Mouse (Mus musculus): ENCODE data around the gene Pvalb. TPM values are rescaled to one million over a fixed set of nuclear protein-coding genes. Genes with fewer than 3 reads are reported as not detected.

The Pvalb gene
- polyA plus RNA-seq, 1 experiment from 2014 or later: 3.1 TPM

DNA sequence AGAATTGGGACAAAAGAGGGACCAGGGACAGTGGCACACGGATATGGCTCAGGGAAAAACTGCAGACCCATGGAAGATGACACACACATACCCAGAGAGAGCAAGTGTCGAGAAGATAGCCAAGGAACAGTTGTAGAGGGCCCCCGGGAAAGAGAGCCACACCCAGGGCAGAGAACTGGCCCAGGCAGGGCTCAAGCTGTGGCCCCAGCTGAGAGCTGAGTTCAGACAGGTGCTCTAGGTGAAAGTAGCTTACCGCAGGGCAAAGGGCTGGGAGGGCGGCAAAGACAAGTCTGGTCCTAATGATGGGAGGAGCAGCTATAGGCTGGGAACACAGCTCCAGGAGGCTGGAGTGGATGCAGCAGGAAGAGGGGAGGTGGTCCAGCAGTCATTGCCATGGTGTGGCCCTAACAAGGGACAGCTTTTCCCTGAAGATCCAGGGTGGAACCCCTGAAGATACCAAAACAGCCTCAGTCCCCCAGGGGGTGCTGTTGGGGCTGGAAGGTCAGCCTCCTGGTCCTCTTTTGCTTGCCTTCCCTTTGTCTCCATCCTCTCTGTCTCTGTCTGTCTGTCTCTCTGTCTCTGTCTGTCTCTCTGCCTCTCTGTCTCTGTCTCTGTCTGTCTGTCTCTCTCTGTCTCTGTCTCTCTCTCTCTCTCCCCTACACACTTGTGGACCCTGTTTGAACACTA is 28.8 kb upstream of the Pvalb start:
- peaks cover 19% of the 10 kb centered on the region; the same call in 1 of the 2 replicates for H3K27me3 ChIP-seq
- no peak overlapping the region for H3K9ac ChIP-seq (replicated peaks)
- no peak overlapping the region for H3K4me2 ChIP-seq (replicated peaks)
- 74% methylated on average over 5 of the region's 5 CpGs for WGBS
- no peaks in the 10 kb centered on the region for H3K36me3 ChIP-seq
- no peak for ATAC-seq
- H3K4me1 ChIP-seq (replicated peaks): peaks cover 8% of the 10 kb centered on the region; the same call in 1 of the 2 replicates
- H3K4me3 ChIP-seq (replicated peaks): no peak overlapping the region
- H3K27ac ChIP-seq: no peak overlapping the region
- no peaks in the 10 kb centered on the region for H3K9me3 ChIP-seq

DNA sequence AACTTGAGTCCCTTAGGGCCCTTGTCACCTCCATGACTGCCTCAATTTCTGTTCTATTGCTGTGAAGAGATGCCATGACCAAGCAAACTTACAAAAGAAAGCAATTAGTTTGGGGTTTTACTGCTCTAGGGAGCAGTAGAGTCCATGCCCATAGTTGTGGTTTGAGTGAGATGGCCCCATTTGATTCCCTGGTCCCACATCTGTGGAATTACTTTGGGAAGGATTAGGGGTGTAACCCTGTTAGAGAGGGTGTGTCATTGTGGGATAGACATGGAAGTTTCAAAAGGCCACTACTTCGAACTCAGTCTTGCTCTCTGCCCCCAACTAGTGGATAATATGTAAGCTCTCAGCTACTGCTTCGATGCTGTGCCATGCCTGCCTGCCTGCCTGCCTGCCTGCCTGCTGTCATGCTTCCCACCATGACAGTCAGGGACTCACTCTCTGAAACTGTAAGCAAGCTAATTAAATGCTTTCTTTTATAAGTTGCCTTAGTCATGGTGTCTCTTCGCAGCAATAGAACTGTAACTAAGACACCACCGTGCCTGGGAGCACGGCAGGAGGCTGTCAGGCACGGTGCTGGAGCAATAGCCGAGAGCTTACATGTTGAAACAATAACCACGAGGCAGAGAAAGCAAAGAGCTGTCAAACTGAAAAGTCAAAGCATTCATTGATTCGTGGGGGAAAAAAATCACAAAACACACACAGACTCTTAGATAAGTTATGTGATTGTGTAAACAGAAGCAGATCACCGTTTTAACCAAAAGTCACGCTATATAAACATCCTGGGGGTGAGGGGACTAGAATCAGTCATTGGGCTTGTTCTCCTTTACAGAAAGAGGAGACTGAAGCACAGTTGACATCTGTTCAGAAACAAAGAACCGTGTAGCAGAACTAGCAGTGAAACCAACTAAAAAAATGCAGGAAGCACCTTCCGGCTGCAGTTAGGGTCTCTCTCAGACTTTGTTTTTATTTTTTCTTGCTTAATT is 25.4 kb upstream of the Pvalb start:
- ATAC-seq: peak; percentile 80; the same call in 1 of the 2 replicates
- WGBS: 33% methylated on average over 13 of the region's 13 CpGs
- Histone ChIP-seq H3K27ac (no peak overlapping the region), H3K9me3 (no peaks in the 10 kb centered on the region), H3K36me3 (no peaks in the 10 kb centered on the region), H3K4me2 (replicated peaks) (peak overlapping the region; percentile 36), H3K4me3 (replicated peaks) (no peak overlapping the region), H3K4me1 (replicated peaks) (peaks cover 8% of the 10 kb centered on the region; the same call in 1 of the 2 replicates), H3K27me3 (peaks cover 14% of the 10 kb centered on the region; the same call in 1 of the 2 replicates), H3K9ac (replicated peaks) (peak overlapping the region; percentile 44; the same call in 1 of the 2 replicates)

DNA sequence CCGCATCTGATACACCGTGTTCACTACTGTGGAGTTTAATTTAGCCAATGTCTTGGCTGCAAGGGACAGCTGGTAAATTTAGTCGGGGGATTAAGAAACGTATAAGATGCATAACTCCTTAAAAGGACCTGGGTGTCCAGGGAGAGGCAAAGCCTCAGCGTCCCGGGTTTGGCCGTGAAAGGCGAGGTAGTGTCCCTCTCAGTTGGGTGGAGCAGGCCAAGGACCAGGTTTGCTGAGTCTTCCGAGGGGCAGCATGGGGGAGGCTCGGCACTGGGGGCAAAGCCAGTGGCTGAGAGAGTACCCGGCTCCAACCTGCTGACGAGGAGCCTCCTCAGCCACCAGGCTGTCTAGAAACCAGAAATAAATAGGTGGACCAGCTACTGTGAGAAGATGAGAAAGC is 21.6 kb upstream of the Pvalb start:
- no peaks in the 10 kb centered on the region for H3K9me3 ChIP-seq
- ATAC-seq: no peak
- H3K36me3 ChIP-seq: no peaks in the 10 kb centered on the region
- no peak overlapping the region for H3K4me2 ChIP-seq (replicated peaks)
- WGBS: 83% methylated on average over 12 of the region's 12 CpGs
- H3K9ac ChIP-seq (replicated peaks): no peak overlapping the region
- 0 out of 2 replicates have a peak, but pooled peaks cover 3% of the 10 kb centered on the region for H3K27me3 ChIP-seq
- peaks cover 8% of the 10 kb centered on the region; the same call in 1 of the 2 replicates for H3K4me1 ChIP-seq (replicated peaks)
- no peak overlapping the region for H3K27ac ChIP-seq
- H3K4me3 ChIP-seq (replicated peaks): no peak overlapping the region

DNA sequence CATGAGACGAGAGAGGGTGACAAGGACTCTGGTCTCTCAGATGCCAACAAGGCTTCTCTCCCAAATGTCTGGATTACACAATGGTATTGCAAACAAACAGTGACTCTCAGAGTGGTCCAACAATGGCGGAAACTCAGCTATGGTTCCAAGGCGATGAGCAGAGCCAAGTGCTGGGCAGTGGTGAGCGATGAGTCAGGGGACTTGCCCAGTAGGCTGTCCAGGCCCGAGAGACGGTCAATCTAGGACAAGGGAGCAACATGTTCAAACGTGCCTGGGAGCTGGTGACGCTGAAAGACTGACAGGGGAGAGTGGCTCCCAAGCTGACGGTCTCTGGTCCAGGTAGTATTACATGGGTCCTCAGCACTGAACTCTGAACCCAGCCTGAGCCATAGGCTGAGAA is 9.1 kb upstream of the Pvalb start:
- WGBS: 83% methylated on average over 9 of the region's 9 CpGs
- Histone ChIP-seq H3K9me3 (no peaks in the 10 kb centered on the region), H3K4me2 (replicated peaks) (no peak overlapping the region), H3K4me1 (replicated peaks) (no peaks in the 10 kb centered on the region), H3K27me3 (no peaks in the 10 kb centered on the region), H3K27ac (no peak overlapping the region), H3K9ac (replicated peaks) (no peak overlapping the region), H3K36me3 (no peaks in the 10 kb centered on the region), H3K4me3 (replicated peaks) (no peak overlapping the region)
- ATAC-seq: no peak

DNA sequence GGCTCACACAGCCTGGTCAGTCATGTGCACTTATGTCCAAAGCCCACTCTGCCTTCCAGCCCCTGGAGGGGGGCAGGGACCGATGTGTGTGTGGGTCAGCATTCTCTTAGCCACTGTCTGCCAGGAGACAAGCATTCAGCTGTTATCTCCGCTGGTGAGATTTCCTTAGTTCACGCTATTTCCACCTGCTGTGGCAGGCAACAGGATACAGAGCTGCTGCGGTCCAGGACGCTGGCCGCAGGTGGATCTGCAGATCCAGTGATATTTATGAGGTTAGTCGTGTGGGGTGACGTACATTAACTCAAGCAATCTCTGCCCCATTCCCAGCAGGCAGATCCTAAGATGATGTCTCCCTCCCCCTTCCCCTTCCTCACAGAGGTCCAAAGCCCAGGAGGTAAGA is 5.2 kb upstream of the Pvalb start:
- Histone ChIP-seq H3K27me3 (peaks cover 9% of the 10 kb centered on the region), H3K4me1 (replicated peaks) (no peaks in the 10 kb centered on the region), H3K36me3 (no peaks in the 10 kb centered on the region), H3K9me3 (peaks cover 5% of the 10 kb centered on the region; the same call in 1 of the 2 replicates), H3K27ac (no peak overlapping the region), H3K4me2 (replicated peaks) (no peak overlapping the region), H3K9ac (replicated peaks) (no peak overlapping the region), H3K4me3 (replicated peaks) (no peak overlapping the region)
- WGBS: 79% methylated on average over 8 of the region's 8 CpGs
- ATAC-seq: no peak

DNA sequence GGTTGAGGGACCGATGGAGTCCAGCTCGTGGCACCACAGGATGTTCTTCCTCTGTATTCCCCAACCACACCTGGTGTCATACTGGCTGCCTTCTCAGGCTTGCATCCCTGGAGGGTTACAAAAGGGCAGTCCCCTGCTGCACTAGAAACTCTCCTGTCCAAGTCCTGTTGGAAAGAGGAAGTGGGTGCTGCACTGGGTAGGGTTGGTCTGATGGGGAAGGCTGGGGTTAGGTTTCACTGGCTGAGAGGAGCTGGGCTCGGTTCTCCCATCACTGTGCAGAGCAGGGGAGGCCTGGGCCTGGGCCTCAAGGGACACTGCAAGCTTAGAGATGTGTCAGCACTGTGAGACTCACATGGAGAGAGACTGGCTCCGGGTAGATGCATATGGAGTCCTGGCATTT is 4.0 kb upstream of the Pvalb start:
- 0 out of 2 replicates have a peak, but pooled peaks cover 2% of the 10 kb centered on the region for H3K4me1 ChIP-seq (replicated peaks)
- ATAC-seq: no peak
- WGBS: 84% methylated on average over 4 of the region's 4 CpGs

DNA sequence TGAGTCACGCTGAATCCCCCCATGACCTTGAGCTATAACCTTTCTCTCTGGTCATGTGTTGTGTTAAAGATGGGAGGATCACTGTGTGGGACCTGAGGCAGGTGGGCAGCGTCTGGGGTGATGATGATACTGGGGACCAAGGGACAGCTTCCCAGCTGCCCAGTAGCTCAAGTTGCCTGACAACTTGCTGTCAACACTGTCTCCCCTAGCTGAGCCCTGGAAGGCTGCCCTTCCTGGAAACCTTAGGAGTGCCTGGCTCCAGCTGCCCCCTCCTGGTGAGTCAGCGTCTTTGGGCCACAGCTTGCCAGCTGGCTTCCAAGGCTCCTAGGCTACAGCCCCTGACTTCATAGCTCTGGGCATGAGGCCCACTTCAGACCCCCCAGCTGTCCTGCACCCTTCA is 1.0 kb downstream of the Pvalb start:
- Histone ChIP-seq H3K4me3 (replicated peaks) (no peak overlapping the region), H3K27me3 (peaks cover 61% of the 10 kb centered on the region), H3K4me2 (replicated peaks) (no peak overlapping the region), H3K36me3 (no peaks in the 10 kb centered on the region), H3K4me1 (replicated peaks) (peaks cover 14% of the 10 kb centered on the region), H3K9ac (replicated peaks) (no peak overlapping the region), H3K27ac (no peak overlapping the region), H3K9me3 (peaks cover 5% of the 10 kb centered on the region; the same call in 1 of the 2 replicates)
- WGBS: 43% methylated on average over 3 of the region's 3 CpGs
- ATAC-seq: no peak

More for the DNA sequence above, 4.0 kb upstream of the Pvalb start:
- Histone ChIP-seq H3K4me3 (replicated peaks) (no peak overlapping the region), H3K4me2 (replicated peaks) (no peak overlapping the region), H3K27me3 (peaks cover 21% of the 10 kb centered on the region), H3K27ac (no peak overlapping the region), H3K36me3 (no peaks in the 10 kb centered on the region), H3K9me3 (peaks cover 5% of the 10 kb centered on the region; the same call in 1 of the 2 replicates), H3K9ac (replicated peaks) (no peak overlapping the region)

DNA sequence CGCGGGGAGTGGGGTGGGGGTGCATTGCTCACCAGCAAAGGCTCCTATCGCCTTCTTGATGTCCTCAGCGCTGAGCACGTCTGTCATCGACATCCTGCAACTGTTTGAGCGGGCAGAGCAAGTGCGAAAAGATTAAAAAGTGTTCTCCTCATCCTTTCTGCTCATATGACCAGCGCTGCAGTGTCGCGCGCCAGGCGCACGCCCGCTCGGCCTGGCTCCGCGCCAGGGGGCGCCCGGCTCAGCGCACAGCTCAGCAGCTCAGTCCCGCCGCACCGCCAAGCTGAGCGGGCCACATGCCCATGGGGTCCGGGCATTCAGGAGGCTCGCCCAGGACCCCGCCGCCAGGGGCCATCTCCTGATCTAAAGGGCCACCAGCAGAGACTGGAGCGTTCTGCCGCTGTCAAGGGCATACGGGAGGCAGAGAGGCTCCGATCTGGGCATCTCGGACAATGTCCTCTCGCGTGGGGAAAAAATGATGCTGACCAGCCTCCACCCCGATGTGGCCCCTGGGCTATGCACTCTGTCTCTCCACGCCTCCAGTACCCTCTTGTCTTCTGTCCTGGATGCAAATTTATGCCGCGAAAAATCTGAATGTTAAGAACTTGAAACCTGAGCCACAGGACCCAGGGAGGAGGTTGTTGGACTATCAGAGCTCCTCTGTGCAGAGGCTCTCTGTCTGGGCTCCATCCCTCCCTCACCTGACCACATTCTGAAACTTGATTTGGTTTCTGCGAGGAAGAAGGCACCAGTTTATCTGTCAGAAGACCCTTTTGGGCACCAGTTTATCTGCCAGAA is 1.9 kb downstream of the Pvalb start:
- Histone ChIP-seq H3K4me2 (replicated peaks) (peak overlapping the region; percentile 59), H3K27me3 (peaks cover 61% of the 10 kb centered on the region), H3K36me3 (no peaks in the 10 kb centered on the region), H3K27ac (no peak overlapping the region), H3K4me1 (replicated peaks) (peaks cover 14% of the 10 kb centered on the region), H3K9ac (replicated peaks) (peak overlapping the region; percentile 58), H3K4me3 (replicated peaks) (peak overlapping the region; percentile 35), H3K9me3 (peaks cover 5% of the 10 kb centered on the region; the same call in 1 of the 2 replicates)
- peak; percentile 86 for ATAC-seq
- under 1% methylated on average over 41 of the region's 41 CpGs for WGBS

DNA sequence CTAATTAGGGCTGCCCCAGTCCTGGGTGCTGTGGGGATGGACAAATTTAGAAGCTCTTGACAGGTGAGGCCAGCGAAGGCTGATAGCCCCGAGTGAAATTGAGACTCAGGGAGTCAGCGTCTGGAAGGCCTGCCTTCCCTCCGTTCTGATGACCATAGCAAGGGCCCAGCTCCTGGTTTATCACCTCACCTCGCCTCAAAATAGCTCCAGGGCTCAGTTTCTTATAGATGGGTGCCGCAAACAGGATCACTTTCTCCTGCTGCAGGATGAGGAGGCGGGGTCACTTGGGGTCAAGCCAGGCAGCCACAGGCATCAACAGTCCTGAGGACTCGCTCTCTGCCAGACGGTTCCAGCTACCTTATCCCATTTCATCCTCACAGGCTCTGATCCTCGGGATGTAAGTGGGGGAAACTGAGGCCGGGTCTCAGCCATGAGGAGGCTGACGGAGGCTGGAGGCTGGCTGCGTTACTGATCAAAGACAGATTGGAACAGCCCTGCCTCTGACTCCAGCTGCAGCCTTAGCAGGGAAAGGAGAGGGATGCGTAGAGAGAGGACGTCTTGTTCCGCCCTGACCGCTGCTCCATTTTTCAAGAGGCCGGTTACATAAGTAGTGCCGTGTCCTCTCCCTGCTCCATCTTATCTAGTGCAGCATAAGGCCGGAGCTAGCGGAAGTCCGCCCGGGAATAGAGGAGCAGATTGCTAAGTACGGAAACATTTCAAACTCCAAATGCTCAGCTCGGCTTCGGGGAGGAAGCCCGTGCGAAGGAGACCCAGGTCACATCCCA is 10.9 kb downstream of the Pvalb start:
- H3K27ac ChIP-seq: no peak overlapping the region
- H3K4me1 ChIP-seq (replicated peaks): no peaks in the 10 kb centered on the region
- no peak overlapping the region for H3K9ac ChIP-seq (replicated peaks)
- WGBS: 83% methylated on average over 28 of the region's 28 CpGs
- no peaks in the 10 kb centered on the region for H3K9me3 ChIP-seq
- no peaks in the 10 kb centered on the region for H3K27me3 ChIP-seq
- H3K36me3 ChIP-seq: no peaks in the 10 kb centered on the region
- ATAC-seq: no peak
- H3K4me2 ChIP-seq (replicated peaks): no peak overlapping the region
- no peak overlapping the region for H3K4me3 ChIP-seq (replicated peaks)

DNA sequence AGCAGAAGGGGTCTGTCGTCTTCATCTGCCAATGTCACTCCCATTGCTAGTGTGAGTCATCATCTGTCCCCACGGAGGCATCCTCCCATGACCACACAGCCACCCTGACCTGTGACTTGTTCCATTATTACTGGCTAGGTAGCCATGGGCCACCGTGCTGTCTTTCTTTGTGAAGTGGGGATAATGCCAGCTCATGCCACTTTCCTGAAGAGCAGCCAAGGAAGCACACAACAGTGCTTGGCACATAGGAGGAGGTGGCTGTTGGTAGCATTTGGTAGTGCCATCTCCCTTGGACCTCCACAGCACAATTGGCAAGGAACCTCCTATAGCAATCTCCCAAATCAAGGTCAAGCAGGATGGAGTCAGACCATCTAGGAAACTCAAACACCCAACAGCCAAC is 11.9 kb downstream of the Pvalb start:
- no peak overlapping the region for H3K4me3 ChIP-seq (replicated peaks)
- no peaks in the 10 kb centered on the region for H3K27me3 ChIP-seq
- H3K4me1 ChIP-seq (replicated peaks): no peaks in the 10 kb centered on the region
- H3K4me2 ChIP-seq (replicated peaks): no peak overlapping the region
- 86% methylated on average over 3 of the region's 3 CpGs for WGBS
- ATAC-seq: no peak
- no peak overlapping the region for H3K27ac ChIP-seq
- H3K9me3 ChIP-seq: no peaks in the 10 kb centered on the region
- H3K36me3 ChIP-seq: no peaks in the 10 kb centered on the region
- H3K9ac ChIP-seq (replicated peaks): no peak overlapping the region

DNA sequence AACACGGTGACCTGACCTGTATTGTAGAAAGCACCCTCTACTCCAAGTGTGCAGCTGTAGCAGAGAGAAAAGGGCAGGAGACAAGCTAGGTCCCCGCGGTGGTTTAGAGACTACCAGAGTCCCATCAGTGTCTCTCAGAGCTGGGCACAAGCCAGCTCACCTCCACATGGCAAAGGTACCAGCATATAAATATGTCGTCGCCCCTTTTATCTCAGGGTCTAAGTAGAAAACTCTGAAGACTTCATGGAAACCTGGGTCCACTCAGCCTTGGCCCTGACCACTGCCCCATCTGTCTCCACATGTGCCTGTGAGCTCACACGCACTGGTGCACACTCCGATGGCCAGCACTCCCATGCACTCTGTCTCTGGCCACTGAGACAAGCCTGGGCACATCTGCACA is 16.6 kb downstream of the Pvalb start:
- no peak for ATAC-seq
- no peaks in the 10 kb centered on the region for H3K36me3 ChIP-seq
- no peaks in the 10 kb centered on the region for H3K9me3 ChIP-seq
- 90% methylated on average over 7 of the region's 7 CpGs for WGBS
- no peaks in the 10 kb centered on the region for H3K27me3 ChIP-seq
- H3K4me3 ChIP-seq (replicated peaks): no peak overlapping the region
- no peak overlapping the region for H3K27ac ChIP-seq
- H3K4me1 ChIP-seq (replicated peaks): peaks cover 4% of the 10 kb centered on the region
- no peak overlapping the region for H3K9ac ChIP-seq (replicated peaks)
- H3K4me2 ChIP-seq (replicated peaks): no peak overlapping the region

Data from midbrain, embryonic 13.5 days (tissue).